15 mouse cellular contexts compared by ENCODE assay signal in the genomic region with DNA sequence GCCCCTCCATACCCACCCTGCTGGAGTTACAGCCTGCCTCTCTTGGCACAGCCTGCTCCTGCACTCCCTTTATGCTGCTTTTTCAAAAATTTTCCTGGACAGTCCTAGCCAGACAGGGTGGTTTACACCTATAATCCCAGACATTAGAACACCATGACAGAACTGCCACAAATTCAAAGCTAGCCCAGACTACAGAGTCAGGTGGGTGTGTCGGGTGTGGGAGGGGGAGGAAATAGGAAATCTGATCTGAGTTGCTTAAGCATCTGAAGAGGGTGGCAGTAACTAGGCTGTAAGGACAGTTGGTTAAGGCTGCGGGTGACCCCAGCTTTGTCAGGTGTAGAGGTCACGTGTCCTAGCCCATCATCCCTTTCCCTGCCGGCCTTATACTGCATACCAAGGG. TPM values are rescaled to one million over a fixed set of nuclear protein-coding genes. Genes with fewer than 3 reads are reported as not detected.
DNase-seq lines count a peak whose midpoint lies in the region; ATAC-seq and TF ChIP-seq lines count a peak whose summit lies in the region.
"Had no signal": no experiment of that assay in that cellular context is flagged by ENCODE, and none has a peak within 500 bp of the region (broad histone marks: within the 10 kb centered on the region; RNA-seq: fewer than 3 reads in every experiment).

No protein-coding gene starts in this region.

- no peaks in the 10 kb centered on the region for H3K27me3 ChIP-seq in heart, postnatal 0 days (ENCODE audit: control insufficient read depth, insufficient read depth, low read length)
- no peaks in the 10 kb centered on the region for H3K27me3 ChIP-seq in midbrain, embryonic 13.5 days
- no peaks in the 10 kb centered on the region for H3K27me3 ChIP-seq in midbrain, embryonic 10.5 days (ENCODE audit: low read depth, poor library complexity, severe bottlenecking)
- H3K27me3 ChIP-seq: lung, embryonic 15.5 days had no signal

- peaks cover 11% of the 10 kb centered on the region for H3K4me1 ChIP-seq in heart, postnatal 0 days (ENCODE audit: control insufficient read depth, insufficient read depth)
- peaks cover 18% of the 10 kb centered on the region for H3K4me1 ChIP-seq in midbrain, embryonic 13.5 days (replicated peaks)
- H3K4me1 ChIP-seq in midbrain, embryonic 10.5 days, result peaks cover 23% of the 10 kb centered on the region
- H3K4me1 ChIP-seq: lung, embryonic 15.5 days had no signal

- H3K9me3 ChIP-seq in heart, postnatal 0 days (replicated peaks; ENCODE audit: control insufficient read depth, low read length), result no peaks in the 10 kb centered on the region
- H3K9me3 ChIP-seq in midbrain, embryonic 13.5 days, result no peaks in the 10 kb centered on the region
- H3K9me3 ChIP-seq in midbrain, embryonic 10.5 days (replicated peaks), result no peaks in the 10 kb centered on the region; the same call in 1 of the 2 replicates
- H3K9me3 ChIP-seq: lung, embryonic 15.5 days had no signal

- H3K9ac ChIP-seq in heart, postnatal 0 days (replicated peaks; ENCODE audit: low read depth, low read length), result no peak overlapping the region
- H3K9ac ChIP-seq in midbrain, embryonic 13.5 days (replicated peaks), result no peak overlapping the region
- H3K9ac ChIP-seq: lung, embryonic 15.5 days had no signal

- H3K27ac ChIP-seq in heart, postnatal 0 days (ENCODE audit: low read depth), result peak overlapping the region; percentile 12
- peak overlapping the region; percentile 7; the same call in 1 of the 2 replicates for H3K27ac ChIP-seq in midbrain, embryonic 13.5 days
- no peak overlapping the region for H3K27ac ChIP-seq in midbrain, embryonic 10.5 days (replicated peaks)
- H3K27ac ChIP-seq: layer of hippocampus, adult 2 months; lung, embryonic 15.5 days had no signal

- no peak for TF ChIP-seq CTCF in heart, postnatal 0 days (IDR thresholded peaks at IDR 0.05; ENCODE audit: low read depth)

- H3K4me2 ChIP-seq in heart, postnatal 0 days (ENCODE audit: low read depth, low read length), result no peak overlapping the region
- H3K4me2 ChIP-seq in midbrain, embryonic 13.5 days (replicated peaks), result no peak overlapping the region
- H3K4me2 ChIP-seq: lung, embryonic 15.5 days had no signal

- no peak overlapping the region for H3K4me3 ChIP-seq in heart, postnatal 0 days (ENCODE audit: low read depth, low read length)
- no peak overlapping the region for H3K4me3 ChIP-seq in midbrain, embryonic 13.5 days (replicated peaks)
- H3K4me3 ChIP-seq in midbrain, embryonic 10.5 days, result no peak overlapping the region
- H3K4me3 ChIP-seq: erythroblast, embryonic 14.5 days; layer of hippocampus, adult 2 months; lung, embryonic 15.5 days had no signal

- no peak for DNase-seq in heart, postnatal 0 days (ENCODE audit: low spot score)
- DNase-seq in heart, postnatal 14 days, result no peak
- no peak for DNase-seq in midbrain, embryonic 10.5 days (ENCODE audit: low spot score)
- peak; percentile 31 for DNase-seq in T-cell, adult 2 months (ENCODE audit: low spot score)
- no peak for DNase-seq in gastrocnemius, adult 18-20 months (ENCODE audit: low spot score)
- DNase-seq in right cerebral cortex, adult 18-20 months, result no peak
- DNase-seq: cerebellum, postnatal 14 days; retina, postnatal 1 day; thymus, postnatal 4 days had no signal

- WGBS in heart, postnatal 0 days, result 40% methylated on average over 4 of the region's 4 CpGs
- WGBS in midbrain, embryonic 13.5 days, result 73% methylated on average over 4 of the region's 4 CpGs
- 73% methylated on average over 4 of the region's 4 CpGs for whole genome bisulfite sequencing in midbrain, embryonic 10.5 days

- ATAC-seq in heart, postnatal 0 days (ENCODE audit: insufficient read depth, low read depth), result no peak
- peak; percentile 48; the same call in 1 of the 2 replicates for ATAC-seq in midbrain, embryonic 13.5 days
- ATAC-seq in megakaryocyte, adult 5-6 weeks (ENCODE audit: poor library complexity, severe bottlenecking), result peak; percentile 58

- 0 out of 2 replicates have a peak, but pooled peaks cover 3% of the 10 kb centered on the region for H3K36me3 ChIP-seq in heart, postnatal 0 days (replicated peaks; ENCODE audit: control insufficient read depth, insufficient read depth, low read length)
- peaks cover 15% of the 10 kb centered on the region for H3K36me3 ChIP-seq in midbrain, embryonic 13.5 days
- H3K36me3 ChIP-seq in midbrain, embryonic 10.5 days, result peaks cover 86% of the 10 kb centered on the region
- H3K36me3 ChIP-seq: lung, embryonic 15.5 days had no signal

- intact Hi-C loops in heart, postnatal 14 days (cut with DNase I), result no loop called here

- TF ChIP-seq EP300 in heart, postnatal 0 days (IDR thresholded peaks at IDR 0.05; ENCODE audit: low read depth), result no peak

RNA-seq across cellular contexts. Expression of a gene that starts 40.8 kb away (rescaled TPM):
- total RNA-seq in heart, postnatal 0 days (2014; rRNA removed; ENCODE audit: low replicate concordance), result 2.2 and 2.8 TPM in 2 replicates
- 4.6 and 5.4 TPM in 2 replicates for polyA plus RNA-seq in heart, postnatal 0 days (2015; fragmentation: Nextera tagmentation; extraction: Ambion mirVana)
- 10 to 100 TPM; 42.8 to 43.8 TPM for total RNA-seq in heart, postnatal 14 days (2021)
- polyA plus RNA-seq in midbrain, embryonic 13.5 days (2015; fragmentation: Nextera tagmentation; extraction: Ambion mirVana), result 0.10 TPM in 1 of 2 replicates, not detected in the other
- 0.06 and 0.09 TPM in 2 replicates for polyA plus RNA-seq in midbrain, embryonic 10.5 days (2016; fragmentation: Nextera tagmentation; extraction: Ambion mirVana)
- total RNA-seq in megakaryocyte, adult 5-6 weeks (2015), result not detected in 2 replicates
- total RNA-seq in megakaryocyte, adult 5-6 weeks (2017), result not detected in 2 replicates
- total RNA-seq in gastrocnemius, adult 18-20 months (2021), result 10 to 100 TPM; 15.1 to 15.7 TPM
- polyA plus RNA-seq: hindbrain, embryonic 11.5 days had no signal

RNA-seq across cellular contexts. Expression of a gene that starts 57.2 kb away (rescaled TPM):
- 49.1 and 60.9 TPM in 2 replicates for total RNA-seq in heart, postnatal 0 days (2014; rRNA removed; ENCODE audit: low replicate concordance)
- 29.2 and 29.3 TPM in 2 replicates for polyA plus RNA-seq in heart, postnatal 0 days (2015; fragmentation: Nextera tagmentation; extraction: Ambion mirVana)
- total RNA-seq in heart, postnatal 14 days (2021), result 10 to 100 TPM; 51.6 to 52.2 TPM
- polyA plus RNA-seq in midbrain, embryonic 13.5 days (2015; fragmentation: Nextera tagmentation; extraction: Ambion mirVana), result 17.2 and 18.1 TPM in 2 replicates
- 21.9 and 25.4 TPM in 2 replicates for polyA plus RNA-seq in midbrain, embryonic 10.5 days (2016; fragmentation: Nextera tagmentation; extraction: Ambion mirVana)
- 6.1 and 7.5 TPM in 2 replicates for total RNA-seq in megakaryocyte, adult 5-6 weeks (2015)
- 11.4 and 12.0 TPM in 2 replicates for total RNA-seq in megakaryocyte, adult 5-6 weeks (2017)
- 10 to 100 TPM; 35.0 to 36.0 TPM for total RNA-seq in gastrocnemius, adult 18-20 months (2021)
